Mouse (Mus musculus): ENCODE measurements around the gene Bpi.

Bpi gene

DNA sequence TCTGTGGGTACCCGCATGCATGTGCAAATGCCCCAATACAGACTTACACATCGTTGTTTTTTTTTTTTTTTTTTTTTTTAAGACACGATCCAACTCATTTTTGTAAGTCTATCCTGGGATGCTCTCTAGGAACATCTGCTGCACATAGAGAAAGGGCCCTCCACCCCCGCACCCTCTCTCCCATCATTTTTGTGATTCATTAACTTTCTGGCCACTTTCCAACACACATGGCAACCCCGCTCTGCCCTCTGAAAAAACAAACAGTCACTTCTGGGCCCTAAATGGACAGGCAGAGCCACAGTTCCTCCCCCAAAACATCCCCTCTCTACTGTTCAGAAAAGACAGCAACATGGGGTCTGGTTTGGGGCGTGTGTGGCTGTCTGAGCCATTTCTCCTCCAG, 27.8 kb downstream of the Bpi start:
- no peak for DNase-seq (ENCODE audit: low read depth, low spot score)

DNA sequence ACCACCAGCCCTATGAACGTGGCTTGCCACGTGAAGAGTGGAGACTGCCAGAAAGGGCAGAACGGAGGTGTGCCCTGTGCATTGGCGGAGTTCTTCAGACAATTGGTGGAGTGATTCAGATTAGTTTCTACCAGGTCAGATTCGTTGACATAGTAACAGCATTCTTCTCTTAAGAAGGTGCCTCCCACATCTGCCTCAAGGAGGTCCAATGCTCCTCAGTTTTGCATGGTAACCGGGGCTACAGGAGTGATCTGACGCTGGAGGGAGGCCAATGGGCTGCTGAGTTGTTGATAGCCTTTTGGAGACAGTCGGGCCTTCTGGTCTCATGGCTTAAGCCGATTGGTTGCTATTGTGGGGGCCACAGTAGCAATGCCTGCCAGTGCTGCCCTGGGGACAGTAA, 37.8 kb downstream of the Bpi start:
- DNase-seq (ENCODE audit: low read depth, low spot score), result no peak

DNA sequence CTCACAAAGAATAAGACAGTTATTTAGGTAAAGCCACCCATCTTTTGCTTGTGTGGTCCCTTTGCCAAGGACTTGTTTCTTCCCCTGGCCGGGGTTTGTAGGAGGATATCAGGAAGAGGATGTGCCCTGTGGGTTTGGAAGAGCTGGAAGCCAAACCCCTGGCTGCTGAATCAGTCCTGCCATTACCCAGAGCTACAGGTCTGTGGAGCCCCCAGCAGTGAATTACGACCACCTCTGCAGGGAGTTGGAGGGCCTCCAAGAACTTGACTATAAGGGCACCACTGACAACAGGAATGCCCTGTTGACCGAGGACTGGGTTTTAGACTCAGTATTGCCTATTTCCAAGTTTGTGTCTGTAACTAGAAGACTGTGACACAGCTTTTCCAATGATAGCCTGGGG, 41.3 kb downstream of the Bpi start:
- no peak for DNase-seq (ENCODE audit: low read depth, low spot score)

DNA sequence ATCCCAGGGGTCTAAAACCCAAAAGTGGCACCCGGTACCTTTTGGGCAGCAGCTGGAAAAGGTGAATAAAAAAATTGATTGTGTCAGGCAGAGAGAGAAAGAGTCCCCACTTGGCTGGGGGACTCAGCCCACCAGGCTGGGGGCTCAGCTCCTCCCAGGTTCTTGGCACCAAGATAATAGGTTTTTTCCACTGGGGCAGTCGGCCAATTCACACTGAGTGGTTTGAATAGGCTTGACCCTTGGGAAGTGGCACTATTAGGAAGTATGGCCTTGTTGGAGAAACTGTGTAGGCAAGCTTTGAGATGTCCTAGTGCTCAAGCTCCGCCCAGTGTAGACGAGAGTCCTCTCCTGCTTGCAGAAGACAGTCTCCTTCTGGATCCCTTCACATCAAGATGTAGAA, 41.8 kb downstream of the Bpi start:
- no peak for DNase-seq (ENCODE audit: low read depth, low spot score)

DNA sequence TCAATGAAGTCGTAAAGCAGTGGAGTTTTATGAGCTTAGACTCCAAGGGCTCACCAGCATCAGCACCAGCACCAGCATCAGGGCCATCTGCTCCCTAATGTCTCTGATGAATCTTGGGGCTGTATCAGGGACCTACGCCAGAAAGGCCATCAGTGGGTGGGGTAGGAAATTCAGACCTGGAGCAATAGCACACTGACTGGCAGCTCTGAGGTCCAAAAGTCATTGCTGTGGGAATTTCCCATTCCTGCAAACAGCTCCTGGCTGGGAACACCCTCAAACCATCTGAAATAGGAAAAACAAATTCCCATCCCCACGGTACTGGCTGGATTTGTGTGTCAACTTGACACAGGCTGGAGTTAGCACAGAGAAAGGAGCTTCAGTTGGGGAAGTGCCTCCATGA, 44.9 kb downstream of the Bpi start:
- no peak for DNase-seq (ENCODE audit: low read depth, low spot score)

DNA sequence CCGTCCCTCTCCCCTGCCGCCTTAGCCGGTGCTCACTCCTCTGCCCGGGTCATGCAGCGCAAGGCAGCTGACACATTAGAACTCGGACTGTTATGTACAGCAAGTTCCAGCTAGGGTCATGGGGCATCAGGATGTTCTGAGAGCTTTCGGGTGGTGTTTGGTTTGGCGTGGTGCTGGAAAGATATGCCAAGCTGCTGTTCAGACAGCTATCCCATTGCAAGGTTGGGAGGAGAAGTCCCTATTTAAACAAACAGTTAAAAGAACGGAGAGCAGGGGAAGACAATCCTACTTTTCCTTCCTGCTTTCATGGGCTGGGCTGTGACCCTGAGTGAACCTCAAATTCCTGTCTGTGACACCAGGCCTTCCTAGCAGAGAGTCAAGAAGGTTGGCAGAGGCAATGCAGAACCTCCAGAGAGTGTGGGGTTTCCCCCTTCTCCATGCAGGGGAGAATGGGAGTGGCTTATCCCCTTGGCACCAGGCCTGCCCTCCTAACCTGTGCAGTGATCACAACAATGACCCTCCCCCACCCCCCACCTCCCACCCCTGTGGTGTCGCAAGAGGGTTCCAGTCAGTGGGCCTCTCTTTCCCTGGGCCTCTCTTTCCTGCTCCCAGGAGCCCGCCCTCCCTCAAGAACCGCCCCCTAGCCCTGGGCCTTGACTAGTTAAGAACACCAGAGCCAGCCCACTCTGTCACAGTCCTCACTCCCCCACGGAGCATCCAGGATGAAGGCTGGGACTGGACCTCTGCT, 48.2 kb downstream of the Bpi start, which contains the start of gene Lbp:
Gene Lbp (plus strand): TSS at position 546 of the 748 bp plus-strand sequence.
- DNase-seq (ENCODE audit: low read depth, low spot score), result no peak

DNA sequence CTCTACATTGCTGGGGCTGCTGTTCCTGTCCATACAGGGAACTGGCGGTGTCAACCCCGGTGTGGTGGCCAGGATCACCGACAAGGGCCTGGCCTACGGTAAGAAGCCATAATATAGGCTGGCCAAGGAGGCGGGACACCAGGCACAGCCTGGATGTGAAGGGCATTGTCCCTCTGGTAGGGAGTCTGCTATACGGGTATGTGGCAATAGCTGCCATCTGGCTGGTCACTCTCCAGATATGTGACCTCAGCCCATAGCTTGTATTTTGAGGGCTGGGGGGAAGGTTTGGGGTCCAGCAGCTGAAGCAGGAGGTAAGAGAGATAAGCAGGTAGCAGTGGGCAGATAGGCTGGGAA, 48.8 kb downstream of the Bpi start:
- no peak for DNase-seq (ENCODE audit: low read depth, low spot score)

DNA sequence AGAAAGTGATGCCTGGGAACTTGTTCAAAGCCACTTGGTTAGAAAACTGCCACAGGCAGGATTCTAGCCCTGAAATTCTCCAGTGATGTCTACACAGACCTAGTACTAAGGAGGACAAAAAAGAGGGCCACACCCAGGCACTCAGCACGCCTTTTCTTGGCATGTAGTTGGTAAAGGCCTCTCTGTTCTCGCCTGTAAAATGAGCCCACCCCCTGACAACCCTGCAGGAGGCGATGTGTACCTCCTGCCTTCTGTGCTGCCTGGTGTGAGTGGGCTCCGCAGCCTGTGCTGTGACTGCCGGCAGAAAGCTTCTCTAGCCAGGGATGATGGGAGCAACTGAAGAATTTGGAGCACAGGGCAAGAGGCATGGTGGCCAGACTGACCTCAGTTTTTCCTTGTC, 50.4 kb downstream of the Bpi start:
- no peak for DNase-seq (ENCODE audit: low read depth, low spot score)

DNA sequence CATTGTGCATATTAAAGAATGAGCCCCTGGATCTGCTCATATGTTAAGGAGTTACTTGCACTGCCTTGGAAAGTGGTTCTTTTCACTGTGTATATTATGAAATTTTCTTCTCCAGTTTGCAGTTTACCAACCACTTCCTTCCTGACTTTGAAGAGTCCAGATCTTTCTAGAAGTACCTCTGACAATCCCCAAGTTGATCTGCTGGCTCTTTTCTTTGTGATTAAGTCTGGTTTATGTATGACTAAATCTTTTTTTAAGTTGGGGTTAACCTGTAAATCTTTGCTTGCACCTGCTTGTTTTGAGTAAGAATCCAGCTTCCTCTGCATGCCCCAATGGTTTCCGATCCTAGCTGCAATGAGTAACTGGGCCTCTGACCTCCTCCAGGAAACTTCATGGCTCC, 55.2 kb downstream of the Bpi start:
- no peak for DNase-seq (ENCODE audit: low read depth, low spot score)

DNA sequence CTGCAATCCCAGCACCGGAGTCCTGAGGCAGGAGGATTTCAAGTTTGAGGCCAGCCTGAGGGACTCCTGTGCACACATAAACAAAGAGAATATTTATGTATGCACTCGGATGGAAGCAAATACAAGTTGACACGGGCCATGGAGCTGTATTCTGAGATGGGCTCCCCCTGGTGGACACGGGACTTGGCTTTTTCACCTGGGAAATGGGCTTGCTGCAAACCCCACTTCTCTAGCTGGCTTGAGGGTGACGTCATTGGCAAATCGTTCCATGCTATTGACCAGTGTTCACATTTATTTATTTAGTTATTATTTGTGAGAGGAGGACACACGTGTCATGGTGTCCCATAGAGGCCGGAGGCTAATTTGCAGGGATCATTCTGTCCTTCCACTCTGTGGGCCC, 58.5 kb downstream of the Bpi start:
- DNase-seq (ENCODE audit: low read depth, low spot score), result peak; percentile 26

DNA sequence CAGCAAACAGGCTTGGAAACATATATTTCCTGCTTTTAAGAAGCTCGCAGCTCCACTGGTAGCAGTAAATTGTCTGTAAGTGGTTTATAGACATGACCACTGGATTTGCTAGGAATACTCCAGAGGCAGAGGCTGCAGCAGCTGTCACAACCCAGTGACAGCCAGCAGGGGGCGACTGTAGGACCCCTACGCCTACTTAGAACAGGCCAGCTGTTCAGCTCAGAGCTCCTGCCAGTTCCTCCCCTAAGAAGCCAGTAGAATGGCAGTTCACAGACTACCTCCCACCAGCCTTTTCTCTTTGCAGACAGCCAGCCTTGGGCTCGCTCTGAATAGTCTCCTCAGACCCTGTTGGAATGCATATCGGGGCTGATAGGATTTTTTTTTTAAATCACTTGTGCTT, 59.1 kb downstream of the Bpi start:
- DNase-seq (ENCODE audit: low read depth, low spot score), result peak; percentile 42

DNA sequence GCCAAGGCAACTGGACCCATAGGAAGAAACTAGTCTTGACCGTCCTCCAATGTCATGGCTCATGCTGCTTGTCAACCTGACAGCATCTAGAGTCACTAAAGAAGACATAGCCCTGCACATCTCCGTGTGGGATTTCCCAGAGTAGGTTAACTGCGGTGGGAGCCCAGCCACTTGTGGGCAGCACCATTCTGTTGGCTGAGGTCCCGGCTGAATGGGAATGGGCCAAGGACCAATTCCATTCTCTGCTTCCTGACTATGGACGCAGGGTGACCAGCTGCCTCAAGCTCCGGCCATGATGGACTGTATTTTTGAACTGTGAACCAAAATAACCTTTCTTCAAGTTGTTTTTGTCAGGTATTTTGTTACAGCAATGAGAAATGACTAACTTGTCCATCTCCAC, 63.7 kb downstream of the Bpi start:
- no peak for DNase-seq (ENCODE audit: low read depth, low spot score)

DNA sequence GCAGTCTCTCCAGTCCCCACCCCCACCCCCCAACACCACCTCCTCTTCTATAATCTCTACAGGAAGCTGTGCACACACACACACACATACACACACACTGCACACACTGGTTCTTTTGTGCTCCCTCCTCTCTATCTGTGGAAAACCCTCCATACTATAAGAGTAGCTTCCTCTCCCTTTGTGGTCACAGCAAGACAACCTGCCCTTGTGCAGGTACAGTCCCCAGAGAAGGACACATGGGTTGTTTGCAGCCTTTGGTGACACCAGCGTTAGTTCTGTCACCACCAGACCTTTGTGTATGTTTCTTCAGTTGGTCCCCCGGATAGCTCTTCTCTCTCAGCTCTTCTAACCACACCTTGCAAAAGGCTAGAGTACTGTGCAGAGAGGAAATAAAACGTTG, 65.0 kb downstream of the Bpi start:
- no peak for DNase-seq (ENCODE audit: low read depth, low spot score)

DNA sequence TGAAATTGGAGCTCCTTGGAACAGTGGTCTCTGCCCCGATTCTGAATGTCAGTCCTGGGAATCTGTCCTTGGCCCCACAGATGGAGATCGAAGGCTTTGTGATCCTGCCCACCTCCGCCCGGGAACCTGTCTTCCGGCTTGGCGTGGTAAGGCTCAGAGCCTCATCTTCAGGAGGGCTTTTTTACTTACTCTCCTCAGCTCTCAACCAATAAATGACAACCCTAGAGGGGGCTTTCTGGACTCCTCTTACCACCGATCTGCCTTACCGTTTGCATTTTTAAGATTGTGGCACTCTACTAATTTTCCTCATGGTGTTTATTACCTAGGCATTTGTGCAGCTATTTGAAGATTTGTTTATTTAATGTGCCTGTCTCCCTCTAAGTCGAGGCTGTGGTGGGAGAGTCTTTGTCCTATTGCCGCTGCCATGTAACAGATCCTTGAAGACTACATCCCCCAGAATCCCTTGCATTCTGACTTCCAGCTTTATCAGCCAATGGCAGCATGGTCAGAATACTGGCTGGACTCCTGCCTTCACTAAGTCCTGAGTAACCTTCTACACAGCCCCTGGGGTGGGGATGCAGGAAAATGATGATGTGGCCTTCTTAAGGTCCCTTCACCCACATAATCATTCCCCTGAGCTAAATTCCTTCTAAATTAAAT, 66.8 kb downstream of the Bpi start:
- DNase-seq (ENCODE audit: low read depth, low spot score), result no peak

DNA sequence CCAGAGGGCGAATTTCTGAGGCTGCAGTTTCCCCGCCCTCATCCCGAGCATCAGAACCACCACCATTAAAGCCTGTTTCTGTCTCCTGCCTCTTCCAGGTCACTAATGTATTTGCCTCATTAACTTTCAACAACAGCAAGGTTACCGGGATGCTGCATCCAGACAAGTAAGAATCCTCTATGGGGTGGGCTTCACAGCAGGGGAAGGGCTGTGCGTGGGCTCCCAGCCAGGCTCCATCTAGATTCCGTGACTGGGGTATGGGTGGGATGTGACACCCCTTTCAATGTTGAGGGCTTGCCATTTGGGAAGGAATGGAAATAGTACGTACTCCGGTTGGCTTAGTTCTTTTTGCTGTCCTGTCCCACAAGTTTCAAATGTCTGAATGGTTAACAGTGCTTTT, 67.7 kb downstream of the Bpi start:
- no peak for DNase-seq (ENCODE audit: low read depth, low spot score)

Data from WW6 (cell line).